Mouse (Mus musculus) urinary bladder, adult 18-20 months (tissue): ENCODE measurements around the gene Olfr972.
"Not testable (repeated sequence)": the region's sequence is repeated elsewhere in the genome, so short reads cannot be mapped to it uniquely, and the experiment has no call there.

Experiments
- DNase-seq, 2 experiments: peaks; one replicate each; pipeline ENCODE4 v3.0.0; 2022; ENCODE audit warnings: low spot score in 2 of 2, mixed read lengths in 2 of 2

Gene Olfr972

GRCm38 (mm10) chr9:39866122-39866521 lies at the start of gene Olfr972:
TSS of gene Olfr972 (plus strand) at chr9:39866422.
- no peak for DNase-seq

GRCm38 (mm10) chr9:39836576-39836975 lies 29.6 kb upstream of the Olfr972 start, which contains the start of gene Olfr971:
TSS of gene Olfr971 (plus strand) at chr9:39836876.
- DNase-seq, result not testable (repeated sequence)

GRCm38 (mm10) chr9:39871986-39872385 lies 5.8 kb downstream of the Olfr972 start:
- not testable (repeated sequence) for DNase-seq

GRCm38 (mm10) chr9:39877541-39878396 lies 11.5 kb downstream of the Olfr972 start:
- DNase-seq, result not testable (repeated sequence)

GRCm38 (mm10) chr9:39905106-39905505 lies 38.9 kb downstream of the Olfr972 start:
- no peak for DNase-seq

GRCm38 (mm10) chr9:39907036-39907435 lies 40.8 kb downstream of the Olfr972 start, which contains the start of gene Olfr229:
TSS of gene Olfr229 (plus strand) at chr9:39907336.
- DNase-seq, result no peak

GRCm38 (mm10) chr9:39909939-39910338 lies 43.7 kb downstream of the Olfr972 start:
- DNase-seq, result no peak
